Mouse (Mus musculus) brain, embryonic 14.5 days (tissue): ENCODE data around the gene Olfr771. TPM values are rescaled to one million over a fixed set of nuclear protein-coding genes. Genes with fewer than 3 reads are reported as not detected.
"Not testable (repeated sequence)": the region's sequence is repeated elsewhere in the genome, so short reads cannot be mapped to it uniquely, and the experiment has no call there.

ENCODE experiments used
- DNase-seq: peaks from one replicate; pipeline ENCODE4 v3.0.0-alpha.2; 2011; ENCODE audit warnings: low read depth
- CTCF ChIP-seq: fragments of 200-500 bp; IDR thresholded peaks from 2 replicates; pipeline ENCODE4 v1.5.1; 2012; ENCODE audit warnings: inconsistent platforms, mild to moderate bottlenecking, moderate library complexity, borderline replicate concordance; ENCODE audit not compliant: insufficient read depth, insufficient read length; ENCODE audit errors: extremely low read depth
- POLR2A ChIP-seq: fragments of 200-500 bp; IDR thresholded peaks from 2 replicates; pipeline ENCODE4 v1.6.1; 2012; ENCODE audit warnings: mild to moderate bottlenecking, inconsistent platforms, borderline replicate concordance; ENCODE audit not compliant: poor library complexity, insufficient read depth, insufficient read length, severe bottlenecking; ENCODE audit errors: extremely low read depth
- polyA plus RNA-seq: library from polyadenylated mRNA; depleted of rRNA; stranded (reverse); fragments of >200 nt; gene quantifications from 2 replicates; pipeline ENCODE4 v1.2.3, GENCODE M21; 2012; rRNA removed

Olfr771 gene
- not detected in 2 replicates for polyA plus RNA-seq

DNA sequence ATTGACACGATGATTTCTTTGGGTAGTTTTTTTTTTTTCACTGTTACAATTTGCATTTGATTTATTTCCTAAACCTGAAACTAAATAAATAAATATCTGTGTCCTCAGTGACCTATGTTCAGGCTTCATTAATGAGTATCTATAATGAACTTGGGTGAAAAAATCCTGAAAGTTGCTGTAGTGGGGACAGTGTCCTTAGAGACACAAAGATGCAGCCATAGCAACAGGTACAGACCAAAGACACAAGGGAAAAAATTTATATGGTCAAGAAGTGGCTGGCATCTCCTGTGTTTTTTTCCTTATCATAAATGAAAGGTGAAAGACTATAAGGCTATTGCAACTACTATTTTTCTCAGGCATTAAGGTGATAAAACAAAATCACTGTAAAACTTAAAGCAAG lies at the start of gene Olfr771:
Gene Olfr771, minus strand, starts transcription at position 101 of the 400 bp plus-strand sequence.
- DNase-seq = no peak

DNA sequence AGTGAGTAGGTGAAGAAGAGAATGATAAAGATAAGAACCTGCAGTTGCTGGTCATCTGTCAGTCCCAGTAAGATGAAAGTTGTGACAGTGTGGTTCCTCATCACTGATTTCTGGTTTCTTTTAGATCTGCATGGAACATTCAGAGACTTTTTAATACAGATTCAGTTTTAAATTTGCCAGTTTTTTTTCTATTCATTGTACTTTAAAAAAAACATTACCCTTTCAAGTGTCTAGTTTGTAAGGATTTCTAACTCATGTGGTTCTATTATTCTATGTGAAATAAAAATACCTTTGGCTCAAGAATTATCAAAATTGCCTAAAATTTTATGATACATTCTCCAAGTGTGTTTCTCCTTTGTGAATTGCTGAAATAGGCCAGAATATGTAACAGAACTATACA lies 22.8 kb upstream of the Olfr771 start, which contains the start of gene Olfr773:
Gene Olfr773, minus strand, starts transcription at position 101 of the 400 bp plus-strand sequence.
- DNase-seq = not testable (repeated sequence)

More for the DNA sequence above, at the start of gene Olfr771:
- TF ChIP-seq CTCF = no peak
- TF ChIP-seq POLR2A = no peak

DNA sequence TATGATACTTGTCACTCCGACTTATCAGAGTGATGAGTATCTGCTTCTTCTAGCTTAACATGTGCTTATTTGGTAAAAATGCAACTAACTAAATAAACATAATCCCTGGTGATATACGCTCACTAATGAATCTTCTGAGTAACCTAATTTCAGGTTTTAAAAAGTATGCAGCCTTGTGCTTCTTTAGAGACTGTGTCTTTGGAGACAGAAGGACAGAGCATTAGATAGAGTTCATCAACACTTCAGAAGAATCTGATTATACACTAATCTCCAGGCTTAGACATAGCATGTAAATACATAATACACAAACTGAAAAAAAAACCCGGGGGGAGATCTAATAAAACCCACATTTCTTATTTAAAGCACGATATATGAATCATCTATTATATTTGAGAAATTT lies 13.3 kb upstream of the Olfr771 start, which contains the start of gene Olfr772:
Gene Olfr772, minus strand, starts transcription at position 101 of the 400 bp plus-strand sequence.
- DNase-seq = not testable (repeated sequence)

DNA sequence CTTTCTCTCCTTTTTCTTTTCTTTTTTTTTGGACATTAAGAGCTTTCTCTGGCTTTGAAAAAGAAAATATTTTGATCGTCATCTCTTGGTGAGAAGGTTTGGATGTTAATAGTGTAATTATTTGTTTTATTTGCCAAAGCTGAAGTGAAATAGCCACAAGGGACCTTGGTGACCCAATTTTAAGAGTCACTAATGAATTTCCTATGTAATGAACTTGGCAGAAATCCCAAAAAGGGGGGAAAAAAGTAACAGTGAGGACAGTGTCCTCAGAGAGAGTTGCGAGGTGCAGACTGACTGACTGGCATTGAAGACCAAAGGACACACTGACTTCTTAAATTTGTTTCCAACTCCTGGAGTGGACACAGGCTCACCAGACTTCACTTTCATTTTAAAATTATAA lies 25.7 kb downstream of the Olfr771 start, which contains the start of gene Olfr770:
Gene Olfr770, minus strand, starts transcription at position 101 of the 400 bp plus-strand sequence.
- DNase-seq = no peak
- TF ChIP-seq POLR2A (no peak), CTCF (no peak)

DNA sequence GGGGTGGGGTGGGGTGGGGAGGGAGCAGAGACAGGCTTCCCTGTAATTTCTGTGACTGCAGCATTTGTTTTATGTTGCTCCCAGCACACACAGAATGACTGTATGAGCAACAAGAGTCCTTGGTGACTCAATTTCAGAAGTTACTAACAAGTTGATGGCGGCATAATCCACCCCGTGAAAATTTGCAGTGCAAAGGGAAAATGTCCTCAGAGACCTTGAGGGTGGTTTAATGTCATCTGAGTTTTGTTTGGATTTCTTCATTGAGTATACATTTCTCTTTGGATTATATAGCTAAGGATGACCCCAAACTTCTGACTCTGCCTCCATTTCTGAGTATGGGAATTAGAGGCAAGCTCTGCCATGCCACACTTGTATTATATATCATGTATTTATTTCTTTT lies 46.8 kb downstream of the Olfr771 start, which contains the start of gene Olfr769:
Gene Olfr769, minus strand, starts transcription at position 101 of the 400 bp plus-strand sequence.
- no peak for TF ChIP-seq POLR2A
- TF ChIP-seq CTCF = no peak
- no peak for DNase-seq

DNA sequence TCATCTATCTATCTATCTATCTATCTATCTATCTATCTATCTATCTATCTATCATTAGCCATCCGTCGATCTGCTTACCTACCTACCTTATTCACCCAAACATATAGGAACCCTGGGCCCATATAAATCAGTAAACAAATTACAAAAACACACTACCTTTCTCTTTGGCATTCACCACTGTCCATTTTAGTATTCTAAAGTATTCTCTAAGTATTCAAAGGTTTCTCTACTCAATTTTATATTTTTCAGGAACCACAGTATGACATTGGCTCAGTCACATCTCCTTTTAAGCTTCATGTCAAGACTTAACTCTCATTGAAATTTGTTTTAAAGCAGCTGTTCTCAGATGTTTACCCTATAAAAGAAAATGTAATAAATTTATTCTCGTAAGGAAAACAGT lies 49.4 kb downstream of the Olfr771 start:
- DNase-seq = no peak
- TF ChIP-seq CTCF = no peak
- no peak for TF ChIP-seq POLR2A

Other genes with a start within 250 kb of the Olfr771 start
- 21.7 and 23.6 TPM in 2 replicates for gene Rdh5, start 241.9 kb downstream of the Olfr771 start, polyA plus RNA-seq
- 269 and 298 TPM in 2 replicates for gene Bloc1s1, start 240.7 kb downstream of the Olfr771 start, polyA plus RNA-seq
- gene Itga7, start 230.9 kb downstream of the Olfr771 start, polyA plus RNA-seq = 5.8 and 7.1 TPM in 2 replicates
- gene Mettl7b, start 203.8 kb downstream of the Olfr771 start, polyA plus RNA-seq = 0.08 TPM in 1 of 2 replicates, not detected in the other
- gene Olfr9, start 175.3 kb downstream of the Olfr771 start, polyA plus RNA-seq = not detected in 2 replicates
- gene Olfr763, start 154.0 kb downstream of the Olfr771 start, polyA plus RNA-seq = not detected in 2 replicates
- gene Olfr764-ps1, start 124.9 kb downstream of the Olfr771 start, polyA plus RNA-seq = not detected in 2 replicates
- gene Olfr765, start 114.8 kb downstream of the Olfr771 start, polyA plus RNA-seq = not detected in 2 replicates
- not detected in 2 replicates for gene Olfr766-ps1, start 95.8 kb downstream of the Olfr771 start, polyA plus RNA-seq
- not detected in 2 replicates for gene Olfr767, start 81.8 kb downstream of the Olfr771 start, polyA plus RNA-seq
- not detected in 2 replicates for gene Olfr768, start 65.4 kb downstream of the Olfr771 start, polyA plus RNA-seq
- gene Olfr769, start 46.9 kb downstream of the Olfr771 start, polyA plus RNA-seq = not detected in 2 replicates
- gene Olfr770, start 25.8 kb downstream of the Olfr771 start, polyA plus RNA-seq = not detected in 2 replicates
- gene Olfr772, start 13.2 kb upstream of the Olfr771 start, polyA plus RNA-seq = not detected in 2 replicates
- not detected in 2 replicates for gene Olfr773, start 22.7 kb upstream of the Olfr771 start, polyA plus RNA-seq
- gene Olfr774, start 71.5 kb upstream of the Olfr771 start, polyA plus RNA-seq = not detected in 2 replicates
- not detected in 2 replicates for gene Olfr775, start 83.7 kb upstream of the Olfr771 start, polyA plus RNA-seq
- not detected in 2 replicates for gene Olfr776, start 94.4 kb upstream of the Olfr771 start, polyA plus RNA-seq
- not detected in 2 replicates for gene Olfr777, start 106.7 kb upstream of the Olfr771 start, polyA plus RNA-seq
- not detected in 2 replicates for gene Olfr780, start 153.4 kb upstream of the Olfr771 start, polyA plus RNA-seq
- not detected in 2 replicates for gene Olfr781, start 164.1 kb upstream of the Olfr771 start, polyA plus RNA-seq
- gene Olfr782, start 184.1 kb upstream of the Olfr771 start, polyA plus RNA-seq = not detected in 2 replicates
- gene Olfr784, start 219.3 kb upstream of the Olfr771 start, polyA plus RNA-seq = 0.08 and 0.16 TPM in 2 replicates
- not detected in 2 replicates for gene Olfr785, start 240.7 kb upstream of the Olfr771 start, polyA plus RNA-seq